Mouse (Mus musculus): ENCODE data around the gene Kcnh2.

DNA sequence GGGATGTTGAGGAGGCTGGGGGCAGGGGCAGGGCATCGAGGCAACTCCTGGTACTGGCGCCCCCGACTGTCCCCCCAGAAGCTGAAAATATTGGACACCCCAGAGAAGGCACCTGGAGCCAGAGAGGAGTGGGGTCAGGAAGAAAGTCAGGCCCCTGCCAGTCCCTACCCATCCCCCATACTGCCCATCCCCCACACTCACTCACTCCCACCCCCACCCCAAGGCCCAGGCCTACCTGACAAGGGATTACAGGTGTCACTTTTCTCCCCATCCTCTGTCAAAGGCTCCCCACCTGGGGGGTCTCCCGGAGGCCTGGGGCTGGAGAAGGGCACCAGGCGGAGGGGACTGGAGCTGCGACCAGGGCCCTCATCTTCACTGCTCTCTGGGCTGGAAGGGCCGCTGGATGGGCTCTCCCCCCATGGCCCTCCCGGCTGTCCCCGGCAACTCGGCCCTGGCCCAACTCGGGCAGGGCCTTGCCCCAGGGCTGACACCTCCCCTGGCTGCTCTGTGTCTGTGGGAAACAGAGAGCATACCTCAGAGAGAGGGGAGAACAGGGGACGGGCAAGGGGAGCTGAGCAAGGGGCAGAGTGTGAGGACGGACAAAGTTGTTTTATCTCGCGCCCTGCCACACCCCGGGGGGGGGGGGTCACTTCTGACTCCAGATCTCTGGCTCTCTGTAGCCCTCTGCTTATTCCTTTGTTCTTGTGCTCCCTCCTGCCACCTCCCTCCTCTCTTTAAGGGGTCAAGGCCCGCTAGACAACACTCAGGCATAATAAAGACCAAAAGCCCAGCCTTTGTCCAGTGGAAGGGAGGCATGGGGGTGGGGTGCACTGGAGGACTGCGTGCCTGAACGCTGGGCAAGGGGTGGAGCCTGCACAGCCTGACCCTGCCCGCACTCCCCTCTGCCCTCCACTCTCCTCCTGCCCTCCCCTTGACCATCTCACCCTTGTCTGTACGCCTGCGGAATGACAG, 29.4 kb downstream of the Kcnh2 start:
- TF ChIP-seq CTCF (IDR thresholded peaks at IDR 0.05; ENCODE audit: borderline replicate concordance, insufficient read depth, low read length) = no peak
- no peak for TF ChIP-seq POLR2A (IDR thresholded peaks at IDR 0.05; ENCODE audit: low read depth, low read length)
